Mouse (Mus musculus): ENCODE data around the gene Tmem109. TPM values are rescaled to one million over a fixed set of nuclear protein-coding genes. Genes with fewer than 3 reads are reported as not detected.

The Tmem109 gene
- polyA plus RNA-seq (2014; fragmentation: Nextera tagmentation; extraction: Ambion mirVana) = 91.1 and 91.7 TPM in 2 replicates

- peaks cover 10% of the 10 kb centered on the region; the same call in 1 of the 2 replicates for H3K9me3 ChIP-seq (ENCODE audit: control insufficient read depth, low read length)
- H3K4me3 ChIP-seq (ENCODE audit: low read depth, low read length) = peak within 1 kb of the TSS; percentile 60
- WGBS = under 1% methylated on average over 49 of the region's 49 CpGs
- no peaks in the 10 kb centered on the region for H3K27me3 ChIP-seq (replicated peaks; ENCODE audit: control insufficient read depth, insufficient read depth, low read length)
- ATAC-seq (replicated peaks; ENCODE audit: low FRiP score, low TSS enrichment, low read depth) = peak; percentile 90
- peak within 1 kb of the TSS; percentile 93 for H3K27ac ChIP-seq (ENCODE audit: low read depth)
- peak within 1 kb of the TSS; percentile 67 for H3K9ac ChIP-seq (ENCODE audit: low read length)
- peak within 1 kb of the TSS; percentile 73 for H3K4me2 ChIP-seq (ENCODE audit: low read length)
- peak; percentile 94 for DNase-seq (ENCODE audit: low spot score)
- peaks cover 15% of the 10 kb centered on the region for H3K4me1 ChIP-seq (replicated peaks; ENCODE audit: control insufficient read depth, insufficient read depth, low read length)
- peaks cover 7% of the 10 kb centered on the region; the same call in 1 of the 2 replicates for H3K36me3 ChIP-seq (ENCODE audit: control insufficient read depth, insufficient read depth, low read length)
Measured at GRCm38 (mm10) chr19:10881426-10882154, at the start of gene Tmem109. Gene Tmem109 (minus strand): TSS chr19:10882001.

- 58% methylated on average over 2 of the region's 2 CpGs for WGBS
- Histone ChIP-seq H3K4me2 (ENCODE audit: low read length) (no peak overlapping the region), H3K4me3 (ENCODE audit: low read depth, low read length) (no peak overlapping the region), H3K9ac (ENCODE audit: low read length) (no peak overlapping the region), H3K9me3 (ENCODE audit: control insufficient read depth, low read length) (no peaks in the 10 kb centered on the region), H3K4me1 (replicated peaks; ENCODE audit: control insufficient read depth, insufficient read depth, low read length) (peaks cover 3% of the 10 kb centered on the region; the same call in 1 of the 2 replicates), H3K27me3 (replicated peaks; ENCODE audit: control insufficient read depth, insufficient read depth, low read length) (no peaks in the 10 kb centered on the region), H3K36me3 (ENCODE audit: control insufficient read depth, insufficient read depth, low read length) (no peaks in the 10 kb centered on the region), H3K27ac (ENCODE audit: low read depth) (no peak overlapping the region)
- no peak for ATAC-seq (replicated peaks; ENCODE audit: low FRiP score, low TSS enrichment, low read depth)
- no peak for DNase-seq (ENCODE audit: low spot score)
Measured at GRCm38 (mm10) chr19:10930641-10931040, 48.8 kb upstream of the Tmem109 start.

GRCm38 (mm10) chr19:10926666-10927065 is 44.9 kb upstream of the Tmem109 start:
- no peaks in the 10 kb centered on the region for H3K27me3 ChIP-seq (replicated peaks; ENCODE audit: control insufficient read depth, insufficient read depth, low read length)
- no peak overlapping the region for H3K27ac ChIP-seq (ENCODE audit: low read depth)
- H3K9me3 ChIP-seq (ENCODE audit: control insufficient read depth, low read length) = no peaks in the 10 kb centered on the region
- no peak overlapping the region for H3K4me3 ChIP-seq (ENCODE audit: low read depth, low read length)
- ATAC-seq (replicated peaks; ENCODE audit: low FRiP score, low TSS enrichment, low read depth) (no peak), DNase-seq (ENCODE audit: low spot score) (no peak)
- H3K9ac ChIP-seq (ENCODE audit: low read length) = no peak overlapping the region
- H3K36me3 ChIP-seq (ENCODE audit: control insufficient read depth, insufficient read depth, low read length) = no peaks in the 10 kb centered on the region
- no peak overlapping the region for H3K4me2 ChIP-seq (ENCODE audit: low read length)
- WGBS = 51% methylated on average over 4 of the region's 4 CpGs
- peaks cover 3% of the 10 kb centered on the region; the same call in 1 of the 2 replicates for H3K4me1 ChIP-seq (replicated peaks; ENCODE audit: control insufficient read depth, insufficient read depth, low read length)

GRCm38 (mm10) chr19:10926123-10926621 is 44.4 kb upstream of the Tmem109 start:
- ATAC-seq (replicated peaks; ENCODE audit: low FRiP score, low TSS enrichment, low read depth) (no peak), DNase-seq (ENCODE audit: low spot score) (no peak)
- Histone ChIP-seq H3K27ac (ENCODE audit: low read depth) (no peak overlapping the region), H3K4me2 (ENCODE audit: low read length) (no peak overlapping the region), H3K9ac (ENCODE audit: low read length) (no peak overlapping the region), H3K27me3 (replicated peaks; ENCODE audit: control insufficient read depth, insufficient read depth, low read length) (no peaks in the 10 kb centered on the region), H3K36me3 (ENCODE audit: control insufficient read depth, insufficient read depth, low read length) (no peaks in the 10 kb centered on the region), H3K9me3 (ENCODE audit: control insufficient read depth, low read length) (no peaks in the 10 kb centered on the region), H3K4me3 (ENCODE audit: low read depth, low read length) (no peak overlapping the region), H3K4me1 (replicated peaks; ENCODE audit: control insufficient read depth, insufficient read depth, low read length) (peaks cover 3% of the 10 kb centered on the region; the same call in 1 of the 2 replicates)
- WGBS = 30% methylated on average over 6 of the region's 6 CpGs

GRCm38 (mm10) chr19:10924220-10924619 is 42.4 kb upstream of the Tmem109 start:
- peaks cover 3% of the 10 kb centered on the region; the same call in 1 of the 2 replicates for H3K4me1 ChIP-seq (replicated peaks; ENCODE audit: control insufficient read depth, insufficient read depth, low read length)
- no peak overlapping the region for H3K9ac ChIP-seq (ENCODE audit: low read length)
- no peak for ATAC-seq (replicated peaks; ENCODE audit: low FRiP score, low TSS enrichment, low read depth)
- no peak overlapping the region for H3K27ac ChIP-seq (ENCODE audit: low read depth)
- no peaks in the 10 kb centered on the region for H3K36me3 ChIP-seq (ENCODE audit: control insufficient read depth, insufficient read depth, low read length)
- H3K4me3 ChIP-seq (ENCODE audit: low read depth, low read length) = no peak overlapping the region
- no peak for DNase-seq (ENCODE audit: low spot score)
- no peaks in the 10 kb centered on the region for H3K9me3 ChIP-seq (ENCODE audit: control insufficient read depth, low read length)
- no peak overlapping the region for H3K4me2 ChIP-seq (ENCODE audit: low read length)
- WGBS = 34% methylated on average over 4 of the region's 4 CpGs
- H3K27me3 ChIP-seq (replicated peaks; ENCODE audit: control insufficient read depth, insufficient read depth, low read length) = no peaks in the 10 kb centered on the region

GRCm38 (mm10) chr19:10921058-10921457 is 39.3 kb upstream of the Tmem109 start:
- Histone ChIP-seq H3K27me3 (replicated peaks; ENCODE audit: control insufficient read depth, insufficient read depth, low read length) (no peaks in the 10 kb centered on the region), H3K27ac (ENCODE audit: low read depth) (no peak overlapping the region), H3K4me3 (ENCODE audit: low read depth, low read length) (no peak overlapping the region), H3K9me3 (ENCODE audit: control insufficient read depth, low read length) (no peaks in the 10 kb centered on the region), H3K36me3 (ENCODE audit: control insufficient read depth, insufficient read depth, low read length) (no peaks in the 10 kb centered on the region), H3K4me1 (replicated peaks; ENCODE audit: control insufficient read depth, insufficient read depth, low read length) (no peaks in the 10 kb centered on the region), H3K4me2 (ENCODE audit: low read length) (no peak overlapping the region), H3K9ac (ENCODE audit: low read length) (no peak overlapping the region)
- ATAC-seq (replicated peaks; ENCODE audit: low FRiP score, low TSS enrichment, low read depth) (no peak), DNase-seq (ENCODE audit: low spot score) (no peak)
- WGBS = 74% methylated on average over 3 of the region's 3 CpGs

- no peaks in the 10 kb centered on the region for H3K9me3 ChIP-seq (ENCODE audit: control insufficient read depth, low read length)
- no peaks in the 10 kb centered on the region for H3K4me1 ChIP-seq (replicated peaks; ENCODE audit: control insufficient read depth, insufficient read depth, low read length)
Measured at GRCm38 (mm10) chr19:10920532-10920931, 38.7 kb upstream of the Tmem109 start, which contains the start of gene Zp1. Gene Zp1 (minus strand): TSS chr19:10920632.

GRCm38 (mm10) chr19:10918321-10918991 is 36.7 kb upstream of the Tmem109 start:
- no peaks in the 10 kb centered on the region for H3K36me3 ChIP-seq (ENCODE audit: control insufficient read depth, insufficient read depth, low read length)
- H3K4me3 ChIP-seq (ENCODE audit: low read depth, low read length) = no peak overlapping the region
- H3K27ac ChIP-seq (ENCODE audit: low read depth) = no peak overlapping the region
- no peak overlapping the region for H3K9ac ChIP-seq (ENCODE audit: low read length)
- no peak for DNase-seq (ENCODE audit: low spot score)
- H3K27me3 ChIP-seq (replicated peaks; ENCODE audit: control insufficient read depth, insufficient read depth, low read length) = no peaks in the 10 kb centered on the region
- H3K9me3 ChIP-seq (ENCODE audit: control insufficient read depth, low read length) = no peaks in the 10 kb centered on the region
- no peak; the same call in 1 of the 2 replicates for ATAC-seq (replicated peaks; ENCODE audit: low FRiP score, low TSS enrichment, low read depth)
- 85% methylated on average over 10 of the region's 10 CpGs for WGBS
- no peak overlapping the region for H3K4me2 ChIP-seq (ENCODE audit: low read length)
- H3K4me1 ChIP-seq (replicated peaks; ENCODE audit: control insufficient read depth, insufficient read depth, low read length) = no peaks in the 10 kb centered on the region

More at GRCm38 (mm10) chr19:10920532-10920931, 38.7 kb upstream of the Tmem109 start, which contains the start of gene Zp1:
- no peak within 1 kb of the TSS for H3K4me2 ChIP-seq (ENCODE audit: low read length)
- no peaks in the 10 kb centered on the region for H3K27me3 ChIP-seq (replicated peaks; ENCODE audit: control insufficient read depth, insufficient read depth, low read length)
- H3K9ac ChIP-seq (ENCODE audit: low read length) = no peak within 1 kb of the TSS
- ATAC-seq (replicated peaks; ENCODE audit: low FRiP score, low TSS enrichment, low read depth) (no peak), DNase-seq (ENCODE audit: low spot score) (no peak)
- H3K36me3 ChIP-seq (ENCODE audit: control insufficient read depth, insufficient read depth, low read length) = no peaks in the 10 kb centered on the region
- no peak within 1 kb of the TSS for H3K27ac ChIP-seq (ENCODE audit: low read depth)
- 63% methylated on average over 2 of the region's 2 CpGs for WGBS
- H3K4me3 ChIP-seq (ENCODE audit: low read depth, low read length) = no peak within 1 kb of the TSS

All from intestine, embryonic 14.5 days (tissue).